Mouse (Mus musculus): ENCODE measurements around the gene Ssty2. TPM values are rescaled to one million over a fixed set of nuclear protein-coding genes. Genes with fewer than 3 reads are reported as not detected.

Gene Ssty2
- polyA plus RNA-seq (2014; fragmentation: Illumina TruSeq; extraction: RNeasy Lipid Tissue Mini Kit (QIAGEN cat#74804); ENCODE audit: low read depth, low replicate concordance): 0.26 TPM

DNA sequence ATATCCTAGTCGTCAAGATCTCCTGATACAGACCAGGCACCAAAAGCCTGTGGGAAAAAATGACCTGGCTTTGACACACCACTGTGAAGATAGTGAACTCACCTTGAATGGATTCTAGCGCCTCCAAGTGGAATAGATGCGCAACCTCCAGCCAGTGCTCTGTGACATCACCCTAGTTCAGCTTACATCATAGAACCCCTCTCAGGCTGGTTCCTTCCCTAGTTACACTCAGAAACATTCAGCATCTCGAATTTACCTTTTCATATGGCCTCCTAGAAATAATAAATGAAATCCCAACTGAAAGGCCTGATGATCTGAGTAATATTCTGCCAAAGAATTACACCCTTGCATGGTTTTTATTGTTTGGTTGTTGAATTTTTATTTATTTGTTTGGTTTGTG, at the start of gene Ssty2:
Ssty2 (minus strand) TSS at position 101 of the 400 bp plus-strand sequence.

All from adipose tissue, adult 10 weeks (tissue).